Mouse (Mus musculus): ENCODE data around the gene Dnaic1. TPM values are rescaled to one million over a fixed set of nuclear protein-coding genes. Genes with fewer than 3 reads are reported as not detected.

Dnaic1 gene
- polyA plus RNA-seq, 1 experiment, result 86.5 TPM

- Histone ChIP-seq H3K27me3 (ENCODE audit: control insufficient read depth, insufficient read depth, low read length) (no peaks in the 10 kb centered on the region), H3K4me1 (ENCODE audit: control insufficient read depth, insufficient read depth, low read length) (peaks cover 14% of the 10 kb centered on the region), H3K27ac (ENCODE audit: control insufficient read depth, insufficient read depth, low read depth, low read length) (no peak within 1 kb of the TSS), H3K4me3 (ENCODE audit: control insufficient read depth, low read depth, low read length) (peak within 1 kb of the TSS; percentile 76), H3K36me3 (ENCODE audit: control insufficient read depth, insufficient read depth, low read length) (no peaks in the 10 kb centered on the region)
- TF ChIP-seq POLR2A (IDR thresholded peaks at IDR 0.05; ENCODE audit: control insufficient read depth, low read depth, low read length) (no peak), CTCF (IDR thresholded peaks at IDR 0.05; ENCODE audit: control insufficient read depth, insufficient read depth, insufficient replicate concordance, low read depth, low read length) (no peak)
These were observed 70.4 kb downstream of the Dnaic1 start, which contains the start of gene Enho for GRCm38 (mm10) chr4:41639913-41640507. TSS of gene Enho (minus strand) at chr4:41640324.

- TF ChIP-seq CTCF (IDR thresholded peaks at IDR 0.05; ENCODE audit: control insufficient read depth, insufficient read depth, insufficient replicate concordance, low read depth, low read length) (no peak), POLR2A (IDR thresholded peaks at IDR 0.05; ENCODE audit: control insufficient read depth, low read depth, low read length) (no peak)
- Histone ChIP-seq H3K4me3 (ENCODE audit: control insufficient read depth, low read depth, low read length) (no peak overlapping the region), H3K4me1 (ENCODE audit: control insufficient read depth, insufficient read depth, low read length) (peaks cover 14% of the 10 kb centered on the region), H3K27ac (ENCODE audit: control insufficient read depth, insufficient read depth, low read depth, low read length) (no peak overlapping the region), H3K27me3 (ENCODE audit: control insufficient read depth, insufficient read depth, low read length) (no peaks in the 10 kb centered on the region), H3K36me3 (ENCODE audit: control insufficient read depth, insufficient read depth, low read length) (no peaks in the 10 kb centered on the region; the same call in 1 of the 2 replicates)
These were observed 71.7 kb downstream of the Dnaic1 start for GRCm38 (mm10) chr4:41641199-41641822.

- TF ChIP-seq CTCF (IDR thresholded peaks at IDR 0.05; ENCODE audit: control insufficient read depth, insufficient read depth, insufficient replicate concordance, low read depth, low read length) (peak; percentile 43; the same call in 1 of the 2 replicates), POLR2A (IDR thresholded peaks at IDR 0.05; ENCODE audit: control insufficient read depth, low read depth, low read length) (no peak)
- Histone ChIP-seq H3K27ac (ENCODE audit: control insufficient read depth, insufficient read depth, low read depth, low read length) (no peak overlapping the region; the same call in 1 of the 2 replicates), H3K4me1 (ENCODE audit: control insufficient read depth, insufficient read depth, low read length) (peaks cover 5% of the 10 kb centered on the region), H3K27me3 (ENCODE audit: control insufficient read depth, insufficient read depth, low read length) (no peaks in the 10 kb centered on the region), H3K4me3 (ENCODE audit: control insufficient read depth, low read depth, low read length) (no peak overlapping the region), H3K36me3 (ENCODE audit: control insufficient read depth, insufficient read depth, low read length) (no peaks in the 10 kb centered on the region; the same call in 1 of the 2 replicates)
These were observed 75.9 kb downstream of the Dnaic1 start for GRCm38 (mm10) chr4:41645488-41645887.

GRCm38 (mm10) chr4:41648157-41648556 lies 78.6 kb downstream of the Dnaic1 start:
- no peaks in the 10 kb centered on the region for H3K27me3 ChIP-seq (ENCODE audit: control insufficient read depth, insufficient read depth, low read length)
- no peak overlapping the region for H3K4me3 ChIP-seq (ENCODE audit: control insufficient read depth, low read depth, low read length)
- H3K4me1 ChIP-seq (ENCODE audit: control insufficient read depth, insufficient read depth, low read length), result no peaks in the 10 kb centered on the region
- no peaks in the 10 kb centered on the region; the same call in 1 of the 2 replicates for H3K36me3 ChIP-seq (ENCODE audit: control insufficient read depth, insufficient read depth, low read length)
- peak overlapping the region; percentile 58 for H3K27ac ChIP-seq (ENCODE audit: control insufficient read depth, insufficient read depth, low read depth, low read length)
- TF ChIP-seq CTCF (IDR thresholded peaks at IDR 0.05; ENCODE audit: control insufficient read depth, insufficient read depth, insufficient replicate concordance, low read depth, low read length), result no peak
- TF ChIP-seq POLR2A (IDR thresholded peaks at IDR 0.05; ENCODE audit: control insufficient read depth, low read depth, low read length), result no peak

- TF ChIP-seq CTCF (IDR thresholded peaks at IDR 0.05; ENCODE audit: control insufficient read depth, insufficient read depth, insufficient replicate concordance, low read depth, low read length) (no peak), POLR2A (IDR thresholded peaks at IDR 0.05; ENCODE audit: control insufficient read depth, low read depth, low read length) (no peak)
- peak overlapping the region; percentile 58 for H3K27ac ChIP-seq (ENCODE audit: control insufficient read depth, insufficient read depth, low read depth, low read length)
- no peaks in the 10 kb centered on the region; the same call in 1 of the 2 replicates for H3K36me3 ChIP-seq (ENCODE audit: control insufficient read depth, insufficient read depth, low read length)
- H3K4me3 ChIP-seq (ENCODE audit: control insufficient read depth, low read depth, low read length), result no peak overlapping the region
- H3K4me1 ChIP-seq (ENCODE audit: control insufficient read depth, insufficient read depth, low read length), result no peaks in the 10 kb centered on the region
- no peaks in the 10 kb centered on the region for H3K27me3 ChIP-seq (ENCODE audit: control insufficient read depth, insufficient read depth, low read length)
These were observed 79.1 kb downstream of the Dnaic1 start for GRCm38 (mm10) chr4:41648627-41649026.

- Histone ChIP-seq H3K27ac (ENCODE audit: control insufficient read depth, insufficient read depth, low read depth, low read length) (no peak overlapping the region), H3K27me3 (ENCODE audit: control insufficient read depth, insufficient read depth, low read length) (no peaks in the 10 kb centered on the region)
These were observed 83.7 kb downstream of the Dnaic1 start for GRCm38 (mm10) chr4:41653296-41653695.

GRCm38 (mm10) chr4:41653730-41654129 lies 84.2 kb downstream of the Dnaic1 start:
- Histone ChIP-seq H3K4me3 (ENCODE audit: control insufficient read depth, low read depth, low read length) (no peak overlapping the region), H3K27me3 (ENCODE audit: control insufficient read depth, insufficient read depth, low read length) (no peaks in the 10 kb centered on the region), H3K4me1 (ENCODE audit: control insufficient read depth, insufficient read depth, low read length) (peaks cover 4% of the 10 kb centered on the region; the same call in 1 of the 2 replicates), H3K27ac (ENCODE audit: control insufficient read depth, insufficient read depth, low read depth, low read length) (no peak overlapping the region), H3K36me3 (ENCODE audit: control insufficient read depth, insufficient read depth, low read length) (no peaks in the 10 kb centered on the region)
- no peak for TF ChIP-seq CTCF (IDR thresholded peaks at IDR 0.05; ENCODE audit: control insufficient read depth, insufficient read depth, insufficient replicate concordance, low read depth, low read length)
- no peak for TF ChIP-seq POLR2A (IDR thresholded peaks at IDR 0.05; ENCODE audit: control insufficient read depth, low read depth, low read length)

More at GRCm38 (mm10) chr4:41653296-41653695, 83.7 kb downstream of the Dnaic1 start:
- Histone ChIP-seq H3K4me3 (ENCODE audit: control insufficient read depth, low read depth, low read length) (no peak overlapping the region), H3K4me1 (ENCODE audit: control insufficient read depth, insufficient read depth, low read length) (peaks cover 3% of the 10 kb centered on the region; the same call in 1 of the 2 replicates), H3K36me3 (ENCODE audit: control insufficient read depth, insufficient read depth, low read length) (no peaks in the 10 kb centered on the region)
- TF ChIP-seq POLR2A (IDR thresholded peaks at IDR 0.05; ENCODE audit: control insufficient read depth, low read depth, low read length), result no peak
- peak; percentile 71; the same call in 1 of the 2 replicates for TF ChIP-seq CTCF (IDR thresholded peaks at IDR 0.05; ENCODE audit: control insufficient read depth, insufficient read depth, insufficient replicate concordance, low read depth, low read length)

All from testis, adult 2 months (tissue).